In the genomic region with DNA sequence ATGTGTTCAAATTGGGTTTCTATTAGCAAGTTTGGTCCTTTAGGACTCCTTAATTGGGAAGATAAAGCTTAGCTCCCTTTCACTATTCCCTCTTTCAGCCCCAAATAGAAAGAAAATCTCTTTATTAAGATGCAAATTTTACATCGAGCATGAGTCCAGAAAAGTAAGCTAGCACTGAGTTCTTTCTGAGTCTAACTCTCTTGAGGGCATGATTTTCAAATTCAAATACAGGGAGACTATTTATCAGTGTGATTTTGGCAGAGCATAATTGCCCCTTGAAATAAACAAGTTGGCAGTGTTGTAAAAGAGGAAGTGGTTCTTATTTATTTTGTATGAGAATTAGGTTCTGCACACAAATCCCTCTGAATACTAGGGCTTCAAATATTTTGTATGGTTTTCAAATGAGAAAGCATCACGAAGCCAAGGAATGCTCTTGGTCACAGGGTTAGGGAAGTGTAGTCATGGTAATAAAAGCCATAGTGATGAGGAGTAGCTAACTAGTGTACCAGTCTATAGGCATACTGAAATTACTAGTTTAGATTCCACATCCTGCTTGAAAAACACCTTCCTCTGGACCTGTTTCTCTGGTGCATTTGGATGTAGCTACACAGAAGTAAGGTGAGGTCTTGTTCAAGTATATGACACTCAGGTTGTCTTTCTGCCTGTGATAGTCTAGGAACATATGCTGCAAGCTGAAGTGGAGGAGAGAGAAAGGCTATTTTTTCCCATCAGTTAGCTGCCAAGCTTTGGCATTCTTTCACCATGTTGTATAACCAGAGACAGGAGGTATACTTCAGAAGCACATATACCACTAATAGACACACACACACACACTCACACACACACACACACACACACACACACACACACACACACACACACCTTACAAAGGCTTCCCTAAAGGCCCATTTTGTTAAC, we compare ENCODE assay signal across 15 mouse cellular contexts. TPM values are rescaled to one million over a fixed set of nuclear protein-coding genes. Genes with fewer than 3 reads are reported as not detected.
A peak's percentile ranks its signal among the peaks of the same experiment; 100 is the strongest.
DNase-seq lines count a peak whose midpoint lies in the region; ATAC-seq lines count a peak whose summit lies in the region.
"Had no signal": no experiment of that assay in that cellular context is flagged by ENCODE, and none has a peak within 500 bp of the region (broad histone marks: within the 10 kb centered on the region; RNA-seq: fewer than 3 reads in every experiment).

No protein-coding gene starts in this region.

- H3K4me2 ChIP-seq in forebrain, embryonic 14.5 days (ENCODE audit: low read length), result no peak overlapping the region
- H3K4me2 ChIP-seq: hindbrain, embryonic 14.5 days; liver, embryonic 11.5 days had no signal

- ATAC-seq in forebrain, embryonic 14.5 days, result peak; percentile 73
- ATAC-seq in megakaryocyte progenitor cell, adult 5-6 weeks (replicated peaks; ENCODE audit: poor library complexity), result no peak
- ATAC-seq in megakaryocyte, adult 5-6 weeks (ENCODE audit: poor library complexity, severe bottlenecking), result no peak

- H3K36me3 ChIP-seq in forebrain, embryonic 14.5 days (ENCODE audit: control insufficient read depth, insufficient read depth, low read length), result no peaks in the 10 kb centered on the region
- H3K36me3 ChIP-seq in forebrain, embryonic 10.5 days (replicated peaks), result no peaks in the 10 kb centered on the region

- H3K4me1 ChIP-seq in forebrain, embryonic 14.5 days (ENCODE audit: control insufficient read depth, insufficient read depth, low read length), result no peaks in the 10 kb centered on the region
- no peaks in the 10 kb centered on the region for H3K4me1 ChIP-seq in forebrain, embryonic 10.5 days

- peak; percentile 64 for DNase-seq in forebrain, embryonic 14.5 days (ENCODE audit: low spot score)
- no peak for DNase-seq in forebrain, embryonic 10.5 days (ENCODE audit: extremely low spot score, low spot score)
- DNase-seq in right cerebral cortex, adult 2 months (ENCODE audit: low spot score in 2 of 2), result peak; percentile 11 to 33
- DNase-seq in right cerebral cortex, postnatal 25 days, result no peak
- peak; percentile 23 for DNase-seq in layer of hippocampus, adult 9-11 months
- DNase-seq in urinary bladder, postnatal 14 days (ENCODE audit: low spot score), result no peak
- DNase-seq: adrenal gland, postnatal 10 days; gastrocnemius, postnatal 36 days; kidney, adult 2 months had no signal

- WGBS in forebrain, embryonic 14.5 days, result 32% methylated on average over 2 of the region's 2 CpGs
- 52% methylated on average over 2 of the region's 2 CpGs for WGBS in forebrain, embryonic 10.5 days

- H3K27ac ChIP-seq in forebrain, embryonic 14.5 days (ENCODE audit: low read depth, low read length), result no peak overlapping the region
- H3K27ac ChIP-seq in forebrain, embryonic 10.5 days, result no peak overlapping the region
- H3K27ac ChIP-seq: hindbrain, embryonic 14.5 days; stomach, postnatal 0 days had no signal

- H3K4me3 ChIP-seq in forebrain, embryonic 14.5 days (ENCODE audit: low read depth, low read length), result no peak overlapping the region
- H3K4me3 ChIP-seq in forebrain, embryonic 10.5 days, result no peak overlapping the region
- H3K4me3 ChIP-seq: myocyte had no signal

- no peaks in the 10 kb centered on the region for H3K27me3 ChIP-seq in forebrain, embryonic 14.5 days (replicated peaks; ENCODE audit: control insufficient read depth, insufficient read depth, low read length)
- H3K27me3 ChIP-seq in forebrain, embryonic 10.5 days (ENCODE audit: poor library complexity, severe bottlenecking), result no peaks in the 10 kb centered on the region

- H3K9ac ChIP-seq in forebrain, embryonic 14.5 days (ENCODE audit: low read length), result no peak overlapping the region
- H3K9ac ChIP-seq: hindbrain, embryonic 14.5 days had no signal

- H3K9me3 ChIP-seq in forebrain, embryonic 14.5 days (replicated peaks; ENCODE audit: control insufficient read depth, low read length), result no peaks in the 10 kb centered on the region
- no peaks in the 10 kb centered on the region for H3K9me3 ChIP-seq in forebrain, embryonic 10.5 days

RNA-seq across cellular contexts. Expression of gene Tspan7, which starts 34.6 kb away (rescaled TPM):
- 277 and 328 TPM in 2 replicates for polyA plus RNA-seq in forebrain, embryonic 14.5 days (2014; fragmentation: Nextera tagmentation; extraction: Ambion mirVana)
- 69.0 and 71.9 TPM in 2 replicates for polyA plus RNA-seq in forebrain, embryonic 10.5 days (2016; fragmentation: Nextera tagmentation; extraction: Ambion mirVana)
- total RNA-seq in megakaryocyte progenitor cell, adult 5-6 weeks (2015), result 0.07 TPM in 1 of 2 replicates, not detected in the other
- not detected in 2 replicates for total RNA-seq in megakaryocyte progenitor cell, adult 5-6 weeks (2017)
- 0.18 TPM in 1 of 2 replicates, not detected in the other for total RNA-seq in megakaryocyte, adult 5-6 weeks (2015)
- total RNA-seq in megakaryocyte, adult 5-6 weeks (2017), result not detected in 2 replicates

Comparison
In these comparisons a context has a peak if more than half of its experiments do, and no peak if none do; other contexts are left out.
1. DNase-seq: peak in forebrain, embryonic 14.5 days (single experiment), right cerebral cortex, adult 2 months (2 of 2) and layer of hippocampus, adult 9-11 months (single experiment); none in forebrain, embryonic 10.5 days (single experiment), right cerebral cortex, postnatal 25 days (single experiment) and urinary bladder, postnatal 14 days (single experiment).